Mouse (Mus musculus): Measurements from ENCODE around the gene Tas2r144.

- no peak for TF ChIP-seq CTCF (IDR thresholded peaks at IDR 0.05; ENCODE audit: low read depth, low read length)
- no peak for TF ChIP-seq TAL1 (conservative IDR thresholded peaks at IDR 0.05; ENCODE audit: low read depth, low read length)
Measured at GRCm38 (mm10) chr6:42241311-42242045, 26.4 kb downstream of the Tas2r144 start.

Measured in G1E (cell line).